Mouse (Mus musculus) forebrain, embryonic 14.5 days (tissue): Measurements from ENCODE around the gene 1110017D15Rik. TPM values are rescaled to one million over a fixed set of nuclear protein-coding genes. Genes with fewer than 3 reads are reported as not detected.

Source experiments
- ATAC-seq: fragments of 200-750 bp; cut with Nextera tagmentation; 2 replicates; pipeline ENCODE4 v1.8.0; 2017; ENCODE audit warnings: mild to moderate bottlenecking, moderate library complexity
- DNase-seq: peaks from one replicate; pipeline ENCODE4 v3.0.0-alpha.2; 2015; ENCODE audit warnings: low spot score
- H3K27ac ChIP-seq: fragments of 300-500 bp; sonication (generic); 2 replicates; pipeline ENCODE4 v1.5.1; 2014; ENCODE audit warnings: low read depth, mild to moderate bottlenecking, control low read depth, low read length, moderate library complexity
- H3K27me3 ChIP-seq: fragments of 300-500 bp; sonication (generic); replicated peaks from 2 replicates; pipeline ENCODE4 v1.6.1; 2014; ENCODE audit warnings: low read length, control low read depth, mixed read lengths; ENCODE audit not compliant: control insufficient read depth, insufficient read depth
- H3K36me3 ChIP-seq: fragments of 300-500 bp; sonication (generic); 2 replicates; pipeline ENCODE4 v1.6.1; 2014; ENCODE audit warnings: low read length, control low read depth; ENCODE audit not compliant: control insufficient read depth, insufficient read depth
- H3K4me1 ChIP-seq: fragments of 300-500 bp; sonication (generic); 2 replicates; pipeline ENCODE4 v1.6.1; 2014; ENCODE audit warnings: antibody characterized with exemption, low read length, control low read depth; ENCODE audit not compliant: control insufficient read depth, insufficient read depth
- H3K4me2 ChIP-seq: fragments of 300-500 bp; sonication (generic); 2 replicates; pipeline ENCODE4 v1.6.1; 2014; ENCODE audit warnings: mild to moderate bottlenecking, control low read depth, low read length
- H3K4me3 ChIP-seq: fragments of 300-500 bp; sonication (generic); 2 replicates; pipeline ENCODE4 v1.5.1; 2014; ENCODE audit warnings: low read depth, low read length, control low read depth
- H3K9ac ChIP-seq: fragments of 300-500 bp; sonication (generic); 2 replicates; pipeline ENCODE4 v1.6.1; 2014; ENCODE audit warnings: mild to moderate bottlenecking, low read length, control low read depth, moderate library complexity
- H3K9me3 ChIP-seq: fragments of 300-500 bp; sonication (generic); replicated peaks from 2 replicates; pipeline ENCODE4 v1.6.1; 2016; ENCODE audit warnings: low read length, control low read depth, mixed read lengths; ENCODE audit not compliant: control insufficient read depth
- WGBS: fragments of 180-500 bp; shearing (Covaris S2); extraction: QIAGEN DNeasy Blood & Tissue Kit; methylation state at CpG from one replicate; pipeline ENCODE4 v1.1.7; 2014; 5-methylcytosine and 5-hydroxymethylcytosine counted together
- polyA plus RNA-seq: library from polyadenylated mRNA; unstranded; fragments of >200 nt; fragmentation: Nextera tagmentation; extraction: Ambion mirVana; gene quantifications from 2 replicates; pipeline ENCODE4 v1.2.1, GENCODE M21; 2014

The 1110017D15Rik gene
- polyA plus RNA-seq, 1 experiment from 2014 or later, result 11.1 TPM

DNA sequence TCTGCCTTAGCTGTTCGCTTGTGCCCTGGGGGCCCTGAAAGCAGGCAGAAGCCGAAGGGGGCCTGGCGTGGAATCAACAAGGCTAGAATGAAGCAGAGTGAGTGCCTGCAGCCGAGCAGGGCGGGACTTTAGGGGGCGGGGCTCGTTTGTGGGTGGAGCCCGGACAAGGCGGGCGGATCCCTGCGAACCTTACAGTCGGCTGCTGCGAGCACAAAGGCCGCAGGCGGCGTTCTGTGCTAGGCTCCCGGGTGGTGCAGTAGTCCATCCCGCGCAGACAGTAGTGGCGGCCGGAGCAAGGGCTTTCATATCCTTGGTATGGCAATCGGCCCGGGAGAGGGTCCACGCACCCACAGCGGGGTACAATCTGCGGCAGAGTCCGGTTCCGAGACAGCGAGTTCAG lies 10.2 kb downstream of the 1110017D15Rik start:
- Histone ChIP-seq H3K9ac (peak overlapping the region; percentile 72), H3K27ac (peak overlapping the region; percentile 29; the same call in 1 of the 2 replicates), H3K27me3 (peaks cover 4% of the 10 kb centered on the region; the same call in 1 of the 2 replicates), H3K4me2 (peak overlapping the region; percentile 72), H3K9me3 (no peaks in the 10 kb centered on the region), H3K4me3 (peak overlapping the region; percentile 43), H3K36me3 (no peaks in the 10 kb centered on the region), H3K4me1 (peaks cover 11% of the 10 kb centered on the region)
- peak; percentile 92 for DNase-seq
- under 1% methylated on average over 29 of the region's 29 CpGs for WGBS
- peak; percentile 81 for ATAC-seq

DNA sequence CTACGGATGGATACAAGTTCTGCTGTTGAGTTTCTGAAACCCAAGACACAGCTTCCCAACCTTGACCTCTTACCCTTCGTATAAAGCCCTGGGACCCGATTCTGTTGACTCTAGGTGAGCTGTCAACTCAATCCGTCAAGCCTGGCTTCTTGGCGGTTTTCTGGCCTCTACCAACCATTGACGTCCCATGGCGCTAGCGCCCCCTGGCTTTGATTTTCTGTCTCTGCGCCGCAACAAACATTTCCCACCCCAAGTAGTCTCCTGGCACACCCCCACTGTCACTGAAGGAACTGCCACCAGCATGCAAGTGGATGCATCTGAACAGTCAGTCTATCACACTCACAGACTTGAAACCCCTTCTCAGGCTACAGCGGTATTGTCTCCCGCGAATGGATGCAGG lies 11.0 kb downstream of the 1110017D15Rik start:
- 14% methylated on average over 13 of the region's 13 CpGs for WGBS
- Histone ChIP-seq H3K9me3 (no peaks in the 10 kb centered on the region), H3K4me3 (no peak overlapping the region), H3K36me3 (no peaks in the 10 kb centered on the region), H3K4me1 (peaks cover 11% of the 10 kb centered on the region), H3K27me3 (peaks cover 6% of the 10 kb centered on the region; the same call in 1 of the 2 replicates), H3K9ac (no peak overlapping the region), H3K4me2 (peak overlapping the region; percentile 72; the same call in 1 of the 2 replicates), H3K27ac (no peak overlapping the region; the same call in 1 of the 2 replicates)
- DNase-seq (peak; percentile 46), ATAC-seq (no peak)

DNA sequence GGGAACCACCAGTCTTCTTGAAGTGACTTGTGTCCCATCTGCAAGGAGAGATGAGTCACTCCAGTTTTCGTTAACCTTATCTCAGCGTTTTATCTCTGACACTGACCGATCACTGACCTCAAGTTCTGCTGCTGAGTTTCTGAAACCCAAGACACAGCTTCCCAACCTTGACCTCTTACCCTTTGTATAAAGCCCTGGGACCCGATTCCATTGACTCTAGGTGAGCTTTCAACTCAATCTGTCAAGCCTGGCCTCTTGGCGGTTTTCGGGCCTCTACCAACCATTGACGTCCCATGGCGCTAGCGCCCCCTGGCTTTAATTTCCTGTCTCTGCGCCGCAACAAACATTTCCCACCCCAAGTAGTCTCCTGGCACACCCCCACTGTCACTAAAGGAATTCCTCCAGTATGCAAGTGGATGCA lies 12.0 kb downstream of the 1110017D15Rik start:
- WGBS, result 59% methylated on average over 11 of the region's 11 CpGs
- H3K27me3 ChIP-seq, result peaks cover 16% of the 10 kb centered on the region

DNA sequence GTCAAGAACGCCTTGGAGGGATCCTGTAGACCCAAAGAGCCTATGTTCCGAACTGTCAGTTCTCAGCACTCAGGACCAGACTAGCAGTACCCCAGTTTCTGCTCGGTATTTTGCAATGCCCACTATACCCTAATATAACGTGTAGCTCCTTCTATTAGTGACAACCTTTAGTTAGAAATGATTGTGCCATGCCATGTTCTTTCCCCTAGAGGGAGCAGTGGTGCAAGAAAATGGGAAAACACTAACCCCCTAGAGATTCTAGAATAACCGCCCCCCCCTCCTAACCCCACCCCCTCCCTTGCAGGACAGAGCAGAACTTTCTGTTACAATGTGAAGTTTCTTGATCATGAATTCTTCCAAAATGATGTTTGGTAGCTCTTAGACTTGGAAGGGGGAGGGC lies 12.8 kb downstream of the 1110017D15Rik start:
- peaks cover 11% of the 10 kb centered on the region for H3K4me1 ChIP-seq
- no peak overlapping the region for H3K4me2 ChIP-seq
- H3K27me3 ChIP-seq, result peaks cover 24% of the 10 kb centered on the region
- no peak overlapping the region for H3K4me3 ChIP-seq
- DNase-seq, result no peak
- WGBS, result 77% methylated on average over 5 of the region's 5 CpGs
- no peaks in the 10 kb centered on the region for H3K9me3 ChIP-seq
- H3K36me3 ChIP-seq, result no peaks in the 10 kb centered on the region
- no peak overlapping the region for H3K27ac ChIP-seq
- no peak overlapping the region for H3K9ac ChIP-seq
- no peak for ATAC-seq

More for the DNA sequence above, 12.0 kb downstream of the 1110017D15Rik start:
- ATAC-seq (no peak), DNase-seq (no peak)
- Histone ChIP-seq H3K27ac (no peak overlapping the region), H3K36me3 (no peaks in the 10 kb centered on the region), H3K9me3 (no peaks in the 10 kb centered on the region), H3K9ac (no peak overlapping the region), H3K4me3 (no peak overlapping the region), H3K4me1 (peaks cover 11% of the 10 kb centered on the region), H3K4me2 (no peak overlapping the region)

DNA sequence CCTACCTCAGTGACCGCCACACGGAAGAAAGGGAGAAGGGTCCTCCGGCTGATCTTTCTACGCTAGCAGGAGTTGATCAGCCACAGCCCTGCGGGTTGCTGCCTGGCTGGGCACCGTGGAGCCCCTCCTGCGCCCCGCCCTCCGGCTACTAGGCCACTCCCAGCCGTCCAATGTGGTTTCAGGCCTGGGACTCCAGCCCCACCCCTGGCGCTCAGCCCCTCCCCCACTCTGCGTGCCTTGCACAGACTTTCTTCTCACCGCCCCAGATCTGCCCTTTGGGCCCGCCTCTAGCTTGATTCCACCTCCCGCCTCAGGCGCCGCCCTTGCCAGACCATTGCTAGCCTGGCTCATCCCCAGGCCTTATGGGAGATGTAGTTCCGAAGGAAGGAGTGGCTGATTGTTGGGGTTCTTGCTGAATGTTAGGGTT lies 14.1 kb downstream of the 1110017D15Rik start, which contains the start of gene AI464131:
TSS of gene AI464131 (minus strand) at position 91 of the 427 bp plus-strand sequence.
- peaks cover 18% of the 10 kb centered on the region for H3K4me1 ChIP-seq
- DNase-seq (peak; percentile 97), ATAC-seq (peak; percentile 89)
- H3K9me3 ChIP-seq, result no peaks in the 10 kb centered on the region
- peak within 1 kb of the TSS; percentile 29 for H3K4me3 ChIP-seq
- no peak within 1 kb of the TSS for H3K27ac ChIP-seq
- no peaks in the 10 kb centered on the region for H3K36me3 ChIP-seq
- H3K4me2 ChIP-seq, result peak within 1 kb of the TSS; percentile 60
- peaks cover 33% of the 10 kb centered on the region for H3K27me3 ChIP-seq
- peak within 1 kb of the TSS; percentile 51 for H3K9ac ChIP-seq
- WGBS, result 0% methylated on average over 18 of the region's 18 CpGs

DNA sequence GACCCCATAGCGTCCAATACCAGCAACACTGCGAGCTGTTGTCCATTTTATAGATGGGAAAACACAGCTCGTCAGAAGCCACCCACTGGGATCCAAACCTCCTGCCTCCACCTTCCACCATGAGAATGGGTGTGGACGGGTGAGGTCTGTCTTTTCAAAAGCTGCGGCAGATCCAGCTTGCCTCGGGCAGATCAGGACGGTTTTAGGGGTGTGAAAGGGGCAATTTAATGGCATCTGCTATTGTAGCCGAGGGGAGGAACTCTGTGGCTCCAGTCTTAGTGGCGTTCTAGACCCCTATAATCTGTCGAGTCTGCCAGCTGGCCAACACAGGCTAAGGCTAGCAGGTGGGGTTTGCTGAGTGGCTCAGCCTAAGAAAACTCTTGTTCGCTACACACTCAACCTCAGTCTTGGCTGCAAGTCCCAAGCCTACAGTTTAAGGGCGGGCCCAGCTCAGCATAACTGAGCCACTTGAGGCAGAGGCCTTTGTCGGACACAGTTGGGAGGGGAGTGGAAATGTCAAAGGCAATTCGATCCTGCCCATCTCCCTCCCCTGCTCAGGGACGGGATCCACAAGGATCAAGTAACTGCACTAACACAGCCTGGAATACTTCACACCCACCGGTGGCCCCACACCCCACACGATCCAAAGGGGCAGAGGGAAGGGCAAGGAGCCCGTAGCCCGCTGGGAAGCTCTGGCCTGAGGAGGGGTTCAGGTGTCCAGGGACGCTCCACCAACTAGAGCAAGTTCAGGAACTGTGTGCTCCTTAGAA lies 14.8 kb downstream of the 1110017D15Rik start:
- Histone ChIP-seq H3K4me1 (peaks cover 24% of the 10 kb centered on the region), H3K9ac (peak overlapping the region; percentile 51), H3K9me3 (no peaks in the 10 kb centered on the region), H3K36me3 (no peaks in the 10 kb centered on the region), H3K27ac (no peak overlapping the region), H3K27me3 (peaks cover 40% of the 10 kb centered on the region), H3K4me3 (peak overlapping the region; percentile 29), H3K4me2 (peak overlapping the region; percentile 60)
- 7% methylated on average over 20 of the region's 20 CpGs for WGBS
- peak; percentile 21 for ATAC-seq
- peak; percentile 60 for DNase-seq

DNA sequence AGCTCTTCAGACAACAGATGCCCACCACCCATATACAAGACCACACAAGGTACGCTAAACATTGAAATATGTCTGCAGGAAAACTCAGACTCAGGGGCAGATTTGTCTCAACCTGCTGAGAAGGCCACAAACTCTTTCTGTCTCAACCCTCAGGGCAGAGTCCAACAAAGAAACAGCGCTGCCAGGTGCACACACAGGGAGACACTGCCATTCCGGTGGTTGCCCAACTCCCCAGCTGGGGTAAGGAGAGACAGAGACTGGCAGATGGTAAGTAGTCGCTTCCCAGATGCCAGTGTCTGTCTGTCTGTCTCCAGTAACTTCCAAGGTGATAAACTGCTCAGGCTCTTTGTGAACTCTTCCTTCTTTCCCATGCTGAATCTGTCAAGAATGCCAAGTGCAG lies 16.3 kb downstream of the 1110017D15Rik start:
- no peaks in the 10 kb centered on the region for H3K36me3 ChIP-seq
- H3K27me3 ChIP-seq, result peaks cover 44% of the 10 kb centered on the region
- no peak overlapping the region for H3K9ac ChIP-seq
- no peak overlapping the region for H3K27ac ChIP-seq
- H3K4me3 ChIP-seq, result no peak overlapping the region
- no peaks in the 10 kb centered on the region for H3K9me3 ChIP-seq
- no peak overlapping the region for H3K4me2 ChIP-seq
- DNase-seq (no peak), ATAC-seq (no peak)
- peaks cover 21% of the 10 kb centered on the region for H3K4me1 ChIP-seq
- WGBS, result 74% methylated on average over 4 of the region's 4 CpGs

DNA sequence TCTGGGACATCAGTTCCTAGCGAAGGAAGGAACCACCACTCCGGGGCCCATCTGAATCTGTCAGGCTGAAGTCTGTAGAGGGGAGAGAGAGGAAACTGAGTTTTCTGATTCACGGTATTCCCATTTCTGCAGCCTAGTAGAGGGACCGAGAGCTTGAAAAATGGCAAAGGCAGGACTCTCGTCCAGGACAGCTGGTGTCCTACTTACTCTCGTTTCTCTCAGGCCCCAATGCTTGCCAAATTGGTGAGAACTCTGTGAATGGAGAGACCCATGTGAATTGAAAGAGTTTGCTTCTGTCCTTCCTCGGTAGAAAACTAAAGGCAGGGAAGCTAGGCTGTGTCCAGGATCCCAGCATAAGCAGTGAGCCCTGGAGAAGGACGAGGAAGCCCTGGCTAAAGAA lies 17.5 kb downstream of the 1110017D15Rik start:
- no peaks in the 10 kb centered on the region for H3K9me3 ChIP-seq
- H3K4me3 ChIP-seq, result no peak overlapping the region
- H3K36me3 ChIP-seq, result no peaks in the 10 kb centered on the region
- H3K4me1 ChIP-seq, result peaks cover 21% of the 10 kb centered on the region
- DNase-seq, result no peak
- H3K4me2 ChIP-seq, result no peak overlapping the region
- H3K9ac ChIP-seq, result no peak overlapping the region
- 64% methylated on average over 8 of the region's 8 CpGs for WGBS
- H3K27ac ChIP-seq, result no peak overlapping the region
- H3K27me3 ChIP-seq, result peaks cover 44% of the 10 kb centered on the region
- no peak for ATAC-seq

DNA sequence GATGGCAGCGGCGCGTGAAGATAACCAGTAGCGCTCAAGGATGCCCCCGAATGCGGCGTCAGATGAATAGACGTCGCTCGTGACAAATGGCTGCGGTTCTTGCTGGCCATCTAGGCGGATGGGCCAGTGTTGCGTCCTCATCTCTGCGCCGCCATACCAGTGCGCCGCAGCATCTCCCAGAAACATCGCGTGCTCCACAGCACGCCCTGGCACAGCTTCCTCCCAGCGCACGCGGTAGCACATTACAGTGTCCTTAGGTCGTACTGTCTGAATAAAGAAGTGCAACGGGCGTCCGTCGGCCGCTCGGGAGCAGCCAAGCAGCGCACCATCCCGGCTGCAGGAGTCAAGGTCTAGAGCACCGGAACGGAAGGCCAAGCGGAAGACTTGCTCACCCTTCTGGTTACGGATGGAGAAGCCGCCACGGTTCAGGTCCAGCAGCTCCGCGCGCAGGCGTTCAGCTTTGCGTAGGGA lies 18.2 kb downstream of the 1110017D15Rik start:
- no peak overlapping the region for H3K27ac ChIP-seq
- H3K9ac ChIP-seq, result peak overlapping the region; percentile 32
- peaks cover 44% of the 10 kb centered on the region for H3K27me3 ChIP-seq
- peak; percentile 45 for DNase-seq
- H3K36me3 ChIP-seq, result no peaks in the 10 kb centered on the region
- peak overlapping the region; percentile 26 for H3K4me3 ChIP-seq
- no peaks in the 10 kb centered on the region for H3K9me3 ChIP-seq
- H3K4me2 ChIP-seq, result peak overlapping the region; percentile 51
- peaks cover 21% of the 10 kb centered on the region for H3K4me1 ChIP-seq
- 11% methylated on average over 43 of the region's 43 CpGs for WGBS
- no peak for ATAC-seq
